Mouse (Mus musculus): Measurements from ENCODE around the gene Gsta3. TPM values are rescaled to one million over a fixed set of nuclear protein-coding genes. Genes with fewer than 3 reads are reported as not detected.

Gsta3 gene
- total RNA-seq, 2 experiments from 2014 or later = 0.78 to 1.1 TPM

GRCm38 (mm10) chr1:21298114-21298513 is 57.7 kb downstream of the Gsta3 start:
- DNase-seq (ENCODE audit: low spot score in 2 of 2) = no peak

- no peak for DNase-seq (ENCODE audit: low spot score in 2 of 2)
Observed at GRCm38 (mm10) chr1:21299826-21300225, 59.4 kb downstream of the Gsta3 start.

DNA sequence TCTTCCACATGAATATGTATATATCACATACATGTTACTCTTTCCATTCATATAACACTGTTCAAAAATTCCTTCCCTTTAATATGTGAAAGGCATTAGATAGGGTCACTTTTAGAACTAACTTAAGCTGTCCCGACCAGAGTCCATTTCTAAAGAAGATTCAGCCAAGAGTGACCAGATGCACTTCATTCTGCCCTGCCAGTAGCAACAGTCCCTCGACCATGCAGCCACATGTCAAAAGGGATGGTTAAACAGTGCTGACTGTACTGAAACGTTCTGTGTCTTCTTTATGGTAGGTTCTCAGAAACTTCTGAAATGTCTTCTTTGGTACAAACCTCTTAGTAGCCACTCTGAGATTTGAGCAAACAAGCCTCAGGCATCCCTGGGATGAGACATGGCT is 61.3 kb downstream of the Gsta3 start:
- no peak for DNase-seq (ENCODE audit: low spot score in 2 of 2)

- no peak for DNase-seq (ENCODE audit: low spot score in 2 of 2)
Observed at GRCm38 (mm10) chr1:21304174-21304573, 63.8 kb downstream of the Gsta3 start.

DNA sequence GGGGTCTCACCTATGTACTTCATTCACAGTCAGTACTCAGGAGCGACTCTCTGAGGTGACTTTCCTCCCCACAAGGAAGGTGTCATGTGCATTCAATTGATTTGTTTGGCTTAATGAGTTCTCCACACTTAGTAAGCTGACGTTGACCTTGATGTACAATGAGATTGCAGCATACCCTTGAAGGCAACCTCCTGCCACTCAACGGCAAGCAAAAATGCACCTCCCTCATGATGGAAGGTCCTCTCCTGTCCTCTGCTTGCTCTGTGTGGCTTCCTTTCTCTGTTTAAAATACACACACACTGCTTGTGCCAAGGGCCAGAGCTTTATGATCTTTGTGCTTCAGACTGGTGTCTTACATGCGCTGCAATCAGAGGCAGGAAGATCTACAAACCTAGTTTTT is 64.3 kb downstream of the Gsta3 start:
- no peak for DNase-seq (ENCODE audit: low spot score in 2 of 2)

DNA sequence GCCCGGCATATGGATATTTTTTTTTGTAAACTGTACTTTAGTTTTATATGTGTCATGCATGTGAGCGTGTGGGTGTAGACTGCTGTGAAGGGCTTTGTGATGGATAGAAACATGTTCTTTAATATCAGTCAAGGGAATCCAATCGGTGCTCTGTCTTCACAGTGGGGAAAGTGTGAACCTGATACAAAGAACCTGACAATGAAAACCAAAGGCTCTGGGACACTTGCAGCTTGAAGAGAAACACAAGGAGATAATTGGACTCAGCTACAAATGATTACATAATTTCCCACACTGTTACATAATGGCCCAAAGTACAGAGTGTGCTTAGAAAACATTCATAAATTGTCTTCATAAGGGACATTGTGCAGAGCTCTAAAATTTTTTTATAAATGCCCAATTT is 65.1 kb downstream of the Gsta3 start:
- no peak for DNase-seq (ENCODE audit: low spot score in 2 of 2)

GRCm38 (mm10) chr1:21314336-21314735 is 73.9 kb downstream of the Gsta3 start:
- no peak for DNase-seq (ENCODE audit: low spot score in 2 of 2)

Other genes starting within 250 kb of the Gsta3 start
- gene Tram2, start 161.4 kb upstream of the Gsta3 start, total RNA-seq (2021) = 1 to 10 TPM; 2.4 to 2.8 TPM
- gene Tmem14a, start 22.0 kb upstream of the Gsta3 start, total RNA-seq (2021) = 10 to 100 TPM; 19.0 to 20.2 TPM
- gene Khdc1a, start 109.1 kb downstream of the Gsta3 start, total RNA-seq (2021) = not detected
- not detected for gene Khdc1c, start 127.7 kb downstream of the Gsta3 start, total RNA-seq (2021)
- gene Khdc1b, start 143.0 kb downstream of the Gsta3 start, total RNA-seq (2021) = not detected